Comparison of ENCODE assay signal across 8 mouse cellular contexts in the genomic region with DNA sequence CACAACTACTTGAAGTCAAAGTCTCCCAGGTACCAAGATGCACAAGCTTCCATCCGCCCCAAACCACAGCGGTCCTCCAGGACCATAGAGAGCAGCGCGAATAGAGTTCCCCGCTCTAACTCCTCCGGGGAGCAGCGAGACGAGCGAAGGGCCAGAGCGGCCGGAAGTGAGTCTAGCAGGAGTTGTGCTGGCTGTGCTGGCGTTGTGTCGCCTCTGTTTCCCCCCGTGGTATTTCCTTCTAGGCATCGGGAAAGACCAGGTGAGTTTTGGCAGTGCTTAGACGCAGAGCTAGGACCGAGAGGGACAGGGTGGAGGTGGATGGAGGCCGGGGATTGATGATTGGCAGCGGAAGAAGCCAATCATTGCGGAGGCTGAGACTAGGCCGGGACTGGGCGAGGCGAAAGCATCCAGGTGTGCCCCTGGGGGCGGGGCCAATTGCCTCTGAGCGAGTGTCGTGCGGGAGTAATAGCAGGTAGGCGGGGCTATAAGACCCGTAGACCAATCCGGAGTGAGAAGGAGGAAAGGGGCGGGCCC. TPM values are rescaled to one million over a fixed set of nuclear protein-coding genes. Genes with fewer than 3 reads are reported as not detected.
DNase-seq lines count a peak whose midpoint lies in the region; ATAC-seq lines count a peak whose summit lies in the region.

No protein-coding gene starts in this region.

- H3K4me2 ChIP-seq in heart, embryonic 16.5 days (ENCODE audit: low read depth, low read length), result peak overlapping the region; percentile 75
- H3K4me2 ChIP-seq in liver, embryonic 15.5 days, result peak overlapping the region; percentile 88
- H3K4me2 ChIP-seq in neural tube, embryonic 12.5 days (replicated peaks), result peak overlapping the region; percentile 87

- H3K9ac ChIP-seq in heart, embryonic 16.5 days (ENCODE audit: low read length), result peak overlapping the region; percentile 82
- H3K9ac ChIP-seq in liver, embryonic 15.5 days, result peak overlapping the region; percentile 41
- peak overlapping the region; percentile 67 for H3K9ac ChIP-seq in neural tube, embryonic 12.5 days

- H3K9me3 ChIP-seq in forebrain, embryonic 10.5 days, result no peaks in the 10 kb centered on the region
- H3K9me3 ChIP-seq in heart, embryonic 16.5 days (replicated peaks; ENCODE audit: control insufficient read depth, low read length), result no peaks in the 10 kb centered on the region
- H3K9me3 ChIP-seq in liver, embryonic 15.5 days (replicated peaks), result no peaks in the 10 kb centered on the region
- no peaks in the 10 kb centered on the region for H3K9me3 ChIP-seq in neural tube, embryonic 12.5 days

- H3K36me3 ChIP-seq in forebrain, embryonic 10.5 days (replicated peaks), result peaks cover 22% of the 10 kb centered on the region
- H3K36me3 ChIP-seq in heart, embryonic 16.5 days (ENCODE audit: control insufficient read depth, insufficient read depth), result peaks cover 10% of the 10 kb centered on the region; the same call in 1 of the 2 replicates
- 0 out of 2 replicates have a peak, but pooled peaks cover under 1% of the 10 kb centered on the region for H3K36me3 ChIP-seq in liver, embryonic 15.5 days (replicated peaks)
- peaks cover 23% of the 10 kb centered on the region for H3K36me3 ChIP-seq in neural tube, embryonic 12.5 days

- H3K27me3 ChIP-seq in forebrain, embryonic 10.5 days (ENCODE audit: poor library complexity, severe bottlenecking), result peaks cover 17% of the 10 kb centered on the region
- no peaks in the 10 kb centered on the region for H3K27me3 ChIP-seq in heart, embryonic 16.5 days (ENCODE audit: control insufficient read depth, insufficient read depth, low read length)
- H3K27me3 ChIP-seq in liver, embryonic 15.5 days, result peaks cover 45% of the 10 kb centered on the region
- peaks cover 13% of the 10 kb centered on the region for H3K27me3 ChIP-seq in neural tube, embryonic 12.5 days (replicated peaks)

- peak; percentile 95 for DNase-seq in c-Kit-negative CD71-positive TER-119-positive erythroid progenitor cells, embryonic 14.5 days (ENCODE audit: low read depth, low spot score)
- peak; percentile 95 for DNase-seq in forebrain, embryonic 10.5 days (ENCODE audit: extremely low spot score, low spot score)
- DNase-seq in kidney, postnatal 36 days, result peak; percentile 99
- DNase-seq in telencephalon, adult 2 months (ENCODE audit: low read depth, low spot score), result peak; percentile 96

- peaks cover 46% of the 10 kb centered on the region for H3K4me1 ChIP-seq in forebrain, embryonic 10.5 days
- peaks cover 26% of the 10 kb centered on the region for H3K4me1 ChIP-seq in heart, embryonic 16.5 days (ENCODE audit: control insufficient read depth, insufficient read depth, low read length)
- peaks cover 41% of the 10 kb centered on the region for H3K4me1 ChIP-seq in liver, embryonic 15.5 days (replicated peaks)
- H3K4me1 ChIP-seq in neural tube, embryonic 12.5 days, result peaks cover 33% of the 10 kb centered on the region

- peak overlapping the region; percentile 75 for H3K4me3 ChIP-seq in forebrain, embryonic 10.5 days
- H3K4me3 ChIP-seq in heart, embryonic 16.5 days (ENCODE audit: low read length), result peak overlapping the region; percentile 69
- H3K4me3 ChIP-seq in liver, embryonic 15.5 days (replicated peaks), result peak overlapping the region; percentile 69
- H3K4me3 ChIP-seq in neural tube, embryonic 12.5 days, result peak overlapping the region; percentile 65

- WGBS in forebrain, embryonic 10.5 days, result under 1% methylated on average over 31 of the region's 31 CpGs
- under 1% methylated on average over 31 of the region's 31 CpGs for WGBS in heart, embryonic 16.5 days
- WGBS in liver, embryonic 15.5 days (ENCODE audit: insufficient replicate concordance), result under 1% methylated on average over 31 of the region's 31 CpGs
- under 1% methylated on average over 31 of the region's 31 CpGs for WGBS in neural tube, embryonic 12.5 days

- ATAC-seq in CD4-positive, CD25-positive, alpha-beta regulatory T cell, adult 4 months, result peak; percentile 87
- ATAC-seq in heart, embryonic 16.5 days (replicated peaks; ENCODE audit: extremely low read depth, insufficient read depth, low FRiP score), result peak; percentile 81
- ATAC-seq in liver, embryonic 15.5 days (ENCODE audit: insufficient read depth), result peak; percentile 94
- ATAC-seq in neural tube, embryonic 12.5 days (ENCODE audit: low FRiP score, low read depth), result peak; percentile 91

- H3K27ac ChIP-seq in forebrain, embryonic 10.5 days, result peak overlapping the region; percentile 94
- H3K27ac ChIP-seq in heart, embryonic 16.5 days (ENCODE audit: low read length), result peak overlapping the region; percentile 80
- peak overlapping the region; percentile 69; the same call in 1 of the 2 replicates for H3K27ac ChIP-seq in liver, embryonic 15.5 days (replicated peaks)
- H3K27ac ChIP-seq in neural tube, embryonic 12.5 days, result peak overlapping the region; percentile 70

RNA-seq across cellular contexts. Expression of gene Ercc1, which starts 0.4 kb away (rescaled TPM):
- polyA plus RNA-seq in CD4-positive, CD25-positive, alpha-beta regulatory T cell, adult 4 months (2017; shearing (Covaris generic)), result 10 to 100 TPM; 71.2 to 78.1 TPM
- polyA plus RNA-seq in forebrain, embryonic 10.5 days (2016; fragmentation: Nextera tagmentation; extraction: Ambion mirVana), result 95.3 and 96.1 TPM in 2 replicates
- polyA plus RNA-seq in heart, embryonic 16.5 days (2015; fragmentation: Nextera tagmentation; extraction: Ambion mirVana), result 61.0 and 62.4 TPM in 2 replicates
- polyA plus RNA-seq in liver, embryonic 15.5 days (2015; fragmentation: Nextera tagmentation; extraction: Ambion mirVana), result 14.0 and 14.5 TPM in 2 replicates
- polyA plus RNA-seq in neural tube, embryonic 12.5 days (2016; fragmentation: Nextera tagmentation; extraction: Ambion mirVana), result 103 and 104 TPM in 2 replicates

RNA-seq across cellular contexts. Expression of gene Cd3eap, which starts 14.3 kb away (rescaled TPM):
- polyA plus RNA-seq in CD4-positive, CD25-positive, alpha-beta regulatory T cell, adult 4 months (2017; shearing (Covaris generic)), result 10 to 100 TPM; 15.8 to 17.6 TPM
- 30.9 and 32.2 TPM in 2 replicates for polyA plus RNA-seq in forebrain, embryonic 10.5 days (2016; fragmentation: Nextera tagmentation; extraction: Ambion mirVana)
- 16.2 and 16.7 TPM in 2 replicates for polyA plus RNA-seq in heart, embryonic 16.5 days (2015; fragmentation: Nextera tagmentation; extraction: Ambion mirVana)
- polyA plus RNA-seq in liver, embryonic 15.5 days (2015; fragmentation: Nextera tagmentation; extraction: Ambion mirVana), result 7.9 and 8.1 TPM in 2 replicates
- 18.2 and 19.8 TPM in 2 replicates for polyA plus RNA-seq in neural tube, embryonic 12.5 days (2016; fragmentation: Nextera tagmentation; extraction: Ambion mirVana)

RNA-seq across cellular contexts. Expression of gene Ppp1r13l, which starts 14.5 kb away (rescaled TPM):
- polyA plus RNA-seq in CD4-positive, CD25-positive, alpha-beta regulatory T cell, adult 4 months (2017; shearing (Covaris generic)), result not detected
- polyA plus RNA-seq in forebrain, embryonic 10.5 days (2016; fragmentation: Nextera tagmentation; extraction: Ambion mirVana), result 5.4 and 6.3 TPM in 2 replicates
- 13.6 and 14.2 TPM in 2 replicates for polyA plus RNA-seq in heart, embryonic 16.5 days (2015; fragmentation: Nextera tagmentation; extraction: Ambion mirVana)
- 0.94 and 1.5 TPM in 2 replicates for polyA plus RNA-seq in liver, embryonic 15.5 days (2015; fragmentation: Nextera tagmentation; extraction: Ambion mirVana)
- 3.1 and 3.2 TPM in 2 replicates for polyA plus RNA-seq in neural tube, embryonic 12.5 days (2016; fragmentation: Nextera tagmentation; extraction: Ambion mirVana)

RNA-seq across cellular contexts. Expression of gene Fosb, which starts 35.2 kb away (rescaled TPM):
- polyA plus RNA-seq in CD4-positive, CD25-positive, alpha-beta regulatory T cell, adult 4 months (2017; shearing (Covaris generic)), result 1 to 10 TPM in 1 of 2 experiments, under 1 TPM in 1; 0.35 to 2.7 TPM
- polyA plus RNA-seq in forebrain, embryonic 10.5 days (2016; fragmentation: Nextera tagmentation; extraction: Ambion mirVana), result 0.10 TPM in 1 of 2 replicates, not detected in the other
- polyA plus RNA-seq in heart, embryonic 16.5 days (2015; fragmentation: Nextera tagmentation; extraction: Ambion mirVana), result 0.24 and 0.34 TPM in 2 replicates
- 0.03 TPM in 1 of 2 replicates, not detected in the other for polyA plus RNA-seq in liver, embryonic 15.5 days (2015; fragmentation: Nextera tagmentation; extraction: Ambion mirVana)
- 0.08 TPM in 1 of 2 replicates, not detected in the other for polyA plus RNA-seq in neural tube, embryonic 12.5 days (2016; fragmentation: Nextera tagmentation; extraction: Ambion mirVana)

RNA-seq across cellular contexts. Expression of gene Ercc2, which starts 36.8 kb away (rescaled TPM):
- polyA plus RNA-seq in CD4-positive, CD25-positive, alpha-beta regulatory T cell, adult 4 months (2017; shearing (Covaris generic)), result 10 to 100 TPM; 10.1 to 11.6 TPM
- 26.9 and 28.7 TPM in 2 replicates for polyA plus RNA-seq in forebrain, embryonic 10.5 days (2016; fragmentation: Nextera tagmentation; extraction: Ambion mirVana)
- 11.1 and 12.8 TPM in 2 replicates for polyA plus RNA-seq in heart, embryonic 16.5 days (2015; fragmentation: Nextera tagmentation; extraction: Ambion mirVana)
- polyA plus RNA-seq in liver, embryonic 15.5 days (2015; fragmentation: Nextera tagmentation; extraction: Ambion mirVana), result 6.2 and 7.5 TPM in 2 replicates
- 24.0 and 27.5 TPM in 2 replicates for polyA plus RNA-seq in neural tube, embryonic 12.5 days (2016; fragmentation: Nextera tagmentation; extraction: Ambion mirVana)

Comparison
In these comparisons a context has a peak if more than half of its experiments do, and no peak if none do; other contexts are left out.
1. Peak in every context shown above with its lines: DNase-seq, ATAC-seq, H3K4me3 ChIP-seq and H3K27ac ChIP-seq.